Mouse (Mus musculus) embryonic facial prominence, embryonic 13.5 days (tissue): Measurements from ENCODE around the gene Ndufa13. TPM values are rescaled to one million over a fixed set of nuclear protein-coding genes. Genes with fewer than 3 reads are reported as not detected.

Experiments used
- ATAC-seq: fragments of 200-750 bp; cut with Nextera tagmentation; 2 replicates; pipeline ENCODE4 v1.8.0; 2017; ENCODE audit warnings: low read depth; ENCODE audit not compliant: insufficient number of reproducible peaks, insufficient read depth, low FRiP score, low TSS enrichment
- H3K27ac ChIP-seq: fragments of 300-500 bp; sonication (generic); 2 replicates; pipeline ENCODE4 v1.5.1; 2015; ENCODE audit warnings: moderate library complexity, mild to moderate bottlenecking, inconsistent platforms
- H3K27me3 ChIP-seq: fragments of 300-500 bp; sonication (generic); 2 replicates; pipeline ENCODE4 v1.6.1; 2015; ENCODE audit warnings: mild to moderate bottlenecking, inconsistent platforms
- H3K36me3 ChIP-seq: fragments of 300-500 bp; sonication (generic); 2 replicates; pipeline ENCODE4 v1.6.1; 2015; ENCODE audit warnings: mild to moderate bottlenecking, inconsistent platforms
- H3K4me1 ChIP-seq: fragments of 300-500 bp; sonication (generic); 2 replicates; pipeline ENCODE4 v1.6.1; 2015; ENCODE audit warnings: inconsistent platforms
- H3K4me2 ChIP-seq: fragments of 300-500 bp; sonication (generic); 2 replicates; pipeline ENCODE4 v1.6.1; 2015; ENCODE audit warnings: moderate library complexity, mild to moderate bottlenecking, inconsistent platforms
- H3K4me3 ChIP-seq: fragments of 300-500 bp; sonication (generic); 2 replicates; pipeline ENCODE4 v1.5.1; 2015; ENCODE audit warnings: mild to moderate bottlenecking, inconsistent platforms
- H3K9ac ChIP-seq: fragments of 300-500 bp; sonication (generic); 2 replicates; pipeline ENCODE4 v1.6.1; 2015; ENCODE audit warnings: mild to moderate bottlenecking, inconsistent platforms
- H3K9me3 ChIP-seq: fragments of 300-500 bp; sonication (generic); 2 replicates; pipeline ENCODE4 v1.6.1; 2016; ENCODE audit warnings: inconsistent platforms
- WGBS: fragments of 180-500 bp; shearing (Covaris S2); methylation state at CpG from one replicate; pipeline ENCODE4 v1.1.7; 2015; ENCODE audit warnings: mixed read lengths; 5-methylcytosine and 5-hydroxymethylcytosine counted together
- polyA plus RNA-seq: library from polyadenylated mRNA; unstranded; fragments of >200 nt; fragmentation: Nextera tagmentation; extraction: Ambion mirVana; gene quantifications from 2 replicates; pipeline ENCODE4 v1.2.1, GENCODE M21; 2015

The Ndufa13 gene
- polyA plus RNA-seq, 1 experiment from 2014 or later: 184 TPM

DNA sequence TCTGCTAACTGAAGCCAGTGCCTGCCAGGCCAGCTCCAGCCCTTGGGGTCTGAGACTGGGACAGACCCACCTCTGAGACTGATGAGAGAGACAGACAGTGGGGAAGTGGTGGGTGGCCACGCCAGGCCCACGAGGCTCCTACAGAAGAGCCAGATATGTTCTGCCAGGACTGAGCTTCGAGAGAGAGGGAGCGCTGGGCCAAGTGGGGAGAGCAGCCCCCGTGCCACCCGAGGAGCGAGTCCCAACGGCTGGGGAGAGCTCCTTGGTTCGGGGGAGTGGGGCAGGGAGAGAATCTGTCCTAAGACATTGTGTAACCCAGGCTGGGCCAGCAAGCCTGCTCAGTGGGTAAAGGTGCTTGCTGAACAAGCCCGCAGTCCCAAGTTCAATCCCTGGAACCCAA lies 25.4 kb downstream of the Ndufa13 start:
- ATAC-seq: no peak
- 0 out of 2 replicates have a peak overlapping the region, but pooled peaks have one; percentile 16 for H3K9ac ChIP-seq
- H3K27ac ChIP-seq: no peak overlapping the region
- WGBS: 70% methylated on average over 10 of the region's 10 CpGs
- H3K9me3 ChIP-seq: no peaks in the 10 kb centered on the region
- H3K27me3 ChIP-seq: peaks cover 61% of the 10 kb centered on the region
- H3K4me3 ChIP-seq: no peak overlapping the region
- peaks cover 12% of the 10 kb centered on the region for H3K4me1 ChIP-seq
- H3K4me2 ChIP-seq: no peak overlapping the region
- no peaks in the 10 kb centered on the region for H3K36me3 ChIP-seq

DNA sequence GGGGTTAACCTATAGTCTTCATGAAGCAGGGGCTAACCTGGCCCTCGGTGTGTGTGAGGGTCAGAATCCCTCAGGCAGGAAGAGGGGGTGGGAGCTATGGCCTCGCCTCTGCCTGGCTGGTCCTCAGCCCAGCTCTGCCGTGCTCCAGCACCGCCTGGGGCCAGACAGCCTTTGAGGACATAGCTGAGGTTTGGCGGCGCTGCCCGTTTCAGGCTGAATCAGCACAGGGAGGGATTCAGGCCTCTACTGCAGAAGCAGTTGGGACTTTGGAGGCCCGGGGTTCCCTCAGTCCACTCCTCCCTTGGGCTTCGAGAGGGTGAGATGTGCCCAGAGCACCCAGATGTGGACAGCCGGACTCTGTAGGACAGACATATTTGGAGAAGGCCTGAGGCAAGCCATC lies 26.3 kb downstream of the Ndufa13 start:
- Histone ChIP-seq H3K36me3 (no peaks in the 10 kb centered on the region), H3K9ac (0 out of 2 replicates have a peak overlapping the region, but pooled peaks have one; percentile 16), H3K27ac (no peak overlapping the region), H3K4me3 (no peak overlapping the region), H3K4me2 (no peak overlapping the region), H3K4me1 (peaks cover 3% of the 10 kb centered on the region), H3K9me3 (no peaks in the 10 kb centered on the region), H3K27me3 (peaks cover 53% of the 10 kb centered on the region)
- no peak for ATAC-seq
- 28% methylated on average over 10 of the region's 10 CpGs for WGBS

DNA sequence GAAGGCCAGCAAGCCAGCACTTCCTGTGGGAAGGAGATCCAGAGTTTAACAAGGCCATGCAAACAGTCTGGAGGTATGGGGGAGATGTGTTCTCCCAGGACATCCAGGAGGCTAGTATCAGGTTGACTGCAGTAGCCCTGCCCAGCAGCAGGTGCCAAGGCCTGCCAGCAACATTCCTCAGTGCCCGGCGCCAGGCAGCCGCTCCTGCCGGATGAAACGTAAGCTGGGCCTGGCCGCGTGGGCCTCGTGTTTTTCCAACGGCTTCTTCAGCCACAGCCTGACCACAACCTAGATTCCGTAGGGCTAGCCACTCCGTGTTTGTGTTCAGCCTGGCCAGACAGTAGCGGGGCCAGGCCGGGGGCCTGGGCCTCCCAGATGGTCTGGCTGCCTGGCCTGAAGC lies 27.7 kb downstream of the Ndufa13 start:
- Histone ChIP-seq H3K4me3 (no peak overlapping the region), H3K9ac (peak overlapping the region; percentile 11; the same call in 1 of the 2 replicates), H3K27ac (no peak overlapping the region), H3K4me2 (no peak overlapping the region), H3K4me1 (no peaks in the 10 kb centered on the region), H3K9me3 (no peaks in the 10 kb centered on the region), H3K27me3 (peaks cover 38% of the 10 kb centered on the region), H3K36me3 (no peaks in the 10 kb centered on the region)
- ATAC-seq: no peak
- WGBS: 78% methylated on average over 13 of the region's 13 CpGs

DNA sequence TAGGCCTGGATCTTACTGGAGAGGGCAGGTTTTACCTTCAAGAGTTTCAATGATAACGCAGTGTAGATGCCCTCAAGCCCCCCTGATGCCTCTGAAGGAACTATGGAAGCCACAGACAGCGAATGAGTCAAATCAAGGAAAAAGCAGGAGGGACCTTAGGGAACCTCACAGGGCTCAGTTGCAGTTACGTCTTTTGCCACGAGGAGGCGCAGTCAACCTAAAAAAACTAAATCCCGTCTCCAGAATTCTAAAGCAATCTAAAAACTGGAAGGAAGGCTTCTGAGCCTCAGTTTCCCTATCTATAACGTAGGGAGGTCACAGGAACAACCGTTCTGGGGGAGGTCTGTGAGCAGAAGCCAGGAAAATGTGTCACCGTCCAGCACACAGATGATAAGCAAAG lies 28.2 kb downstream of the Ndufa13 start:
- WGBS: 12% methylated on average over 9 of the region's 9 CpGs
- Histone ChIP-seq H3K4me3 (no peak overlapping the region), H3K9me3 (no peaks in the 10 kb centered on the region), H3K27ac (no peak overlapping the region), H3K4me1 (no peaks in the 10 kb centered on the region), H3K27me3 (peaks cover 33% of the 10 kb centered on the region), H3K36me3 (no peaks in the 10 kb centered on the region), H3K4me2 (no peak overlapping the region), H3K9ac (no peak overlapping the region)
- no peak for ATAC-seq

DNA sequence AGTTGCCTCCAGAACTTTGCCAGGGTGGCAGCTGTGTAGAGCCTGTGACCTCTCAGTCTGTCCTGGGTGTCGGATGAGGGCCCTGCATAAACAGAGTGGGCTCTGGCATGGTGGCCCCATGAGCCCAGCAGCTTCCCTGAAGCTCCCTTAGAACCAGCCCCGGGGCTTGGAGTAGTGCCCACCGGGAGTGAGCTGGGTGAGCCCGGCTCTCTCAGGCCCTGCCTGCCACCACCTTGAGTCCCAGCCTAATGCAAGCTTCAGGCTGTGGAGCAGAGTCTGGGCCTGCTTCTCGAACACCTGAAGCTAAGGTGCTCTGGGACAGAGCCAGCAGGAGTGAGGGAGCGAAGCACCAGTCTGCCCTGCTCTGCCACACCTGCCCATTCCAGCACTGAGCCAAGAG lies 31.5 kb downstream of the Ndufa13 start:
- H3K9ac ChIP-seq: no peak overlapping the region
- no peak overlapping the region for H3K4me3 ChIP-seq
- H3K27me3 ChIP-seq: peaks cover under 1% of the 10 kb centered on the region
- no peak overlapping the region for H3K4me2 ChIP-seq
- no peaks in the 10 kb centered on the region for H3K4me1 ChIP-seq
- no peak overlapping the region for H3K27ac ChIP-seq
- H3K9me3 ChIP-seq: no peaks in the 10 kb centered on the region
- no peak for ATAC-seq
- 81% methylated on average over 6 of the region's 6 CpGs for WGBS
- H3K36me3 ChIP-seq: no peaks in the 10 kb centered on the region

DNA sequence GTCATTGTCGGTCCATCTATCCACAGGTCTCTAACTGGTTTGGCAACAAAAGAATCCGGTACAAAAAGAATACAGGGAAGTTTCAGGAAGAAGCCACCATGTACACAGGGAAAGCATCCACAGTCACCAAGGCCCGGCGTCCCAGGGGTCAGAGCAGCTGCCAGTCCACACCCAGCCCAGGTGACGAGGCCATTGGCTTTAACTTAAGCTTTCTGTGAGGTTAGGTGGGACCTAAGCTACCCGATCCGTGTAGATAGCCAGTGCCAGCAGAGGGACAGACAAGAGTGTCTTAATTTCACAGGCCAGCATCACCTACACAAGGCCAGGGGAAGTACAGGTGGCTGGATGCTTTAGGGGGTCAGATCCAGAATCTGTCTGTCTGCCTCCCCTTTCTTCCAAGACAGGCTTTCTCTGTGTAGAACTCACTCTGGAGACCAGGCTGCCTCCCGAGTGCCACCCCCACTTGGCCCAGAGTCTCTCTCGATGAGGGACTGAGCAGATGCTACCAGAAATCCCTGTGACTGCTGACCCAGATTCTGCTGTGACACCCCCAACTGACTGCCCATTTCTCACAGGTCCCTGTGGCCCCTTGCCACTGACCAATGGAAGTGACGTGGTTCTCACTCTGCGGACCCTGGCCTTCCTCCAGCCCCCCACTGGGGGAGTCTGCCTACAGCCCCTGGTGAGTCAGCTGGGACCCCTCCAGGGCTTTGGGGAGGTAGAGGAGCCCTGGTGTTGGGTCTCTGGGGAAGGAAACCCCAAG lies 32.2 kb downstream of the Ndufa13 start:
- Histone ChIP-seq H3K27ac (no peak overlapping the region), H3K36me3 (no peaks in the 10 kb centered on the region), H3K4me1 (no peaks in the 10 kb centered on the region), H3K9ac (no peak overlapping the region), H3K4me3 (no peak overlapping the region), H3K9me3 (no peaks in the 10 kb centered on the region), H3K4me2 (no peak overlapping the region), H3K27me3 (no peaks in the 10 kb centered on the region)
- no peak for ATAC-seq
- 85% methylated on average over 11 of the region's 11 CpGs for WGBS

DNA sequence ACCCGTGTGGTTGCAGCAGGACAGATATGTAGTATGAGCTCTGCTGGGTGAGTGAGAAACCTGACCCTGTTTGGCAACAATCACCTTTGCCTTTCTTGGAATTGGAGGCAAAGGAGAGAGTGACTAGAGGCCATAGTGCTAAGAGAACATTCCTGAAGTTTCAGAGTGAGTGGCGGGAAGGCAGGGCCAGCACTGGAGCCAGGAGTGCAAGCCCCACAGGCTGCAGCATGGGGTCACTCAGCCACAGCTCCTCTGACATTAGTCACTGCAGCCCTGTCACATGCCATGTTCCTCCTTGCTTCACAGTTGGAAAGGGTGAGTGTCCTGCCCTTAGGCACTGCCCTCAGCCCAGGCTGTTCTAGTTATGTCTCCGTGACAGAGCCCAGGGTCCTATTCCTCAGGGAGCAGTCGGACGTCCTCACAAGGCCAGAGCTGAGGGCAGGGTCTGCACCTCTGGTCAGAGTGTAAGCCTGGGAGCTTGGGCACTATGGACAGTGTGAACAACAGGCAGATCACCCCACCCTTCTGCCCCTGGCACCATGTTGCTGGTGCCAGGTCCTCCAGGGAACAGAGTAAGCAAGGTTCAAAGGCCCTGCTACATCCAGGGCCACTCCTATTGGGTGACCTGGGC lies 34.5 kb downstream of the Ndufa13 start:
- ATAC-seq: no peak
- H3K4me3 ChIP-seq: no peak overlapping the region
- no peak overlapping the region for H3K27ac ChIP-seq
- H3K36me3 ChIP-seq: no peaks in the 10 kb centered on the region
- 47% methylated on average over 5 of the region's 5 CpGs for WGBS
- no peak overlapping the region for H3K4me2 ChIP-seq
- no peaks in the 10 kb centered on the region for H3K27me3 ChIP-seq
- H3K4me1 ChIP-seq: no peaks in the 10 kb centered on the region
- H3K9ac ChIP-seq: no peak overlapping the region
- H3K9me3 ChIP-seq: no peaks in the 10 kb centered on the region

DNA sequence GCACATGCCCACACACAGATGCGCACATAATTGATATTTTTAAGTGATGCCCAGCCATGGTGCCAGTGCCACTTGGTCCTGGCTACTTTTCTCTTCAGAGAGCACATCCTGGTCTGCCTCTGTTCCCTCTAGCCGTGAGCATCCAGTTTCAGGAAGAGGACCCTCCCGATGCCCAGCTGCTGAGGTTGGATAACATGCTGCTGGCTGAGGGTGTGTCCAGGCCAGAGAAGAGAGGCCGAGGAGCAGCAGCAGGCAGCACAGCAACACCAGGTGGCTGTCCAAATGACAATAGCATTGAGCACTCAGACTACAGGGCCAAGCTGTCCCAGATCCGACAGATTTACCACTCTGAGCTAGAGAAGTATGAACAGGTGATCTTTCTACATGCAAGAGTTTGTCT lies 38.2 kb downstream of the Ndufa13 start:
- no peak overlapping the region for H3K4me3 ChIP-seq
- no peaks in the 10 kb centered on the region for H3K27me3 ChIP-seq
- H3K4me1 ChIP-seq: no peaks in the 10 kb centered on the region
- H3K27ac ChIP-seq: no peak overlapping the region
- H3K4me2 ChIP-seq: no peak overlapping the region
- no peaks in the 10 kb centered on the region for H3K9me3 ChIP-seq
- no peak for ATAC-seq
- WGBS: 74% methylated on average over 5 of the region's 5 CpGs
- no peaks in the 10 kb centered on the region; the same call in 1 of the 2 replicates for H3K36me3 ChIP-seq
- no peak overlapping the region for H3K9ac ChIP-seq

DNA sequence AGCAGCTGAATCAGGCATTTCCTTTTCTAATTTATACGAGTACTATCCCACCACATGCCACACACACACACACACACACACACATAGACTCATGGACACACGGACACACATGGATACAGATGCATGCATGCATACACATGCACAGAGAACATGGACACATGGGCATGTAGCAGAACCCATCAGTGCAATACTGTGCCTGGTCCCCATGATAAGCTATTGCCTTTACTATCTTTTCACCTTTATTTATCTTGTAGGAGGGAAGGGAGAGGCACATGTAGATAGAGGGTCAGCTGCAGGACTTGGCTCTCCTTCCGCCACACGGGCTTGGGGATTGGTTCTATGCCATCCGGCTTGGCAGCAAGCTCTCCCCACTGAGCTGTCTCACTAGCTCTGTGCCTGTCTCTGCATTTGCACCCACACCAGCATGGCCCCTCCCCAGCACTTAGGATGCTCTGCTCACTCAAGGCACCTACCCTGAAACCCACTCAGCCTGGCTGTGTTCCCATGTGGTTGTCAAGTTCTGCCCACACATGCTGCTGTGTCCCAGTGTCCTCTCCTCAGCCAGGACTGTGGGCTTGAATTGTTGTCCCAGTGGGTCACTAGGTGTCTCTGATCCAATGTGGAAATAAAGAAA lies 38.9 kb downstream of the Ndufa13 start:
- Histone ChIP-seq H3K27me3 (no peaks in the 10 kb centered on the region), H3K27ac (no peak overlapping the region), H3K4me2 (no peak overlapping the region), H3K4me1 (no peaks in the 10 kb centered on the region), H3K36me3 (no peaks in the 10 kb centered on the region; the same call in 1 of the 2 replicates), H3K9ac (no peak overlapping the region), H3K9me3 (no peaks in the 10 kb centered on the region), H3K4me3 (no peak overlapping the region)
- no peak for ATAC-seq
- 88% methylated on average over 5 of the region's 5 CpGs for WGBS

DNA sequence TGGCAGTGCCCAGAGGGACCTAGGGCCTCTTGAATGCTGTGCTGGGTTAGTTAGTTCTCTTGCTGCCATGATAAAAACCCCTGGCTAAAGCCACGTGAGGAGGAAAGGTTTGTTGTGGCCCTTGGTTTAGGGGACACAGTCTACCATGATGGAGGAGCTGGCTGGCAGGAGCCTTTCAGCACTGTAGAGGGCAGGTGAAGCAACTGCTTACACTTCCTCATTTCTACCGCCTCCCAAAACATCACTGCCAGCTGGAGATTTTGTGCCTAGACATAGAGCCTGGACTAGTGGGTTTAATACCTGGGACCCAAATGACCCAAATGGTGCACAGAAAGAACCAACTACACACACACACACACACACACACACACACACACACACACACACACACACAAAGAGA lies 41.1 kb downstream of the Ndufa13 start:
- WGBS: 60% methylated on average over 2 of the region's 2 CpGs
- H3K4me1 ChIP-seq: no peaks in the 10 kb centered on the region
- no peaks in the 10 kb centered on the region; the same call in 1 of the 2 replicates for H3K36me3 ChIP-seq
- H3K4me2 ChIP-seq: no peak overlapping the region
- H3K9me3 ChIP-seq: no peaks in the 10 kb centered on the region
- H3K27ac ChIP-seq: no peak overlapping the region
- no peak overlapping the region for H3K4me3 ChIP-seq
- ATAC-seq: no peak
- H3K9ac ChIP-seq: no peak overlapping the region
- no peaks in the 10 kb centered on the region for H3K27me3 ChIP-seq

DNA sequence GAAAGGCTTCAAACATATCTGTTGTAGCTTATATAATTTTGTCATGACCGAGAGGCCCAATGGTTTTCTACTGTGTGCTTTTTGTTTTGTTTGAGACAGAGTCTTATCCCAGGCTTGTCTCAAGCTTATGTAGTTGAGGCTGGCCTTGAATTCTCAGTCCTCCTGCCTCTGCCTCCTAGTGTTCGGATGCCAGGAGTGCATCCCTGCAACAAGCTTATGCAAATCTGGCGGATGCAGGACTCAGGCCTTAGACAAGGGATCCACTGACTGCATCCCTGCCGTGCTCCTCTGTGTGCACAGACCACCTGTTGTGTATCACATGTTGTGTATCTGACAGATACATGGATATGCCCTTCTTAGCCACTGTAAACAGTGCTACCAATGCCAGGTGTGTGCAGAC lies 41.6 kb downstream of the Ndufa13 start:
- no peaks in the 10 kb centered on the region for H3K4me1 ChIP-seq
- H3K27ac ChIP-seq: no peak overlapping the region
- H3K9me3 ChIP-seq: no peaks in the 10 kb centered on the region
- 53% methylated on average over 4 of the region's 4 CpGs for WGBS
- H3K4me2 ChIP-seq: no peak overlapping the region
- H3K4me3 ChIP-seq: no peak overlapping the region
- H3K27me3 ChIP-seq: no peaks in the 10 kb centered on the region
- no peak overlapping the region for H3K9ac ChIP-seq
- H3K36me3 ChIP-seq: no peaks in the 10 kb centered on the region; the same call in 1 of the 2 replicates
- no peak for ATAC-seq

DNA sequence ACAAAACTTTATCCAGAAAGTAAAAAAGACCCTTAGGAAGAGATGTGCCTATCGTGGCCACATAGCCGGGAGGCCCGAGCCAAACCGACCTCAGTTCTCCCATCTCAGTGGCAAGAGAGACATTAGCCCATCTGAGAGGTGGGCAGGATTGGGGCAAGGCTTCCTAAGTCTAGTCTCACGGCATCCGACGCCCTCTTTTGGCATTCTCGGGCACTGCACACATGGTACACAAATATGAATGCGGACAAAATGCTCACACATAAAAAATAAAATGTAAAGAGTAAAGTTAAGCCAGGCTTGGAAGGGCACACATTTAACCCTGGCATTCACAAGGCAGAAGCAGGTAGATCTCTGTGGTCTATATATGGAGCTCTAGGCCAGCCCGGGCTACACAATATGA lies 48.5 kb downstream of the Ndufa13 start:
- Histone ChIP-seq H3K4me1 (no peaks in the 10 kb centered on the region), H3K27me3 (no peaks in the 10 kb centered on the region), H3K9ac (no peak overlapping the region), H3K27ac (no peak overlapping the region), H3K4me2 (no peak overlapping the region), H3K9me3 (no peaks in the 10 kb centered on the region), H3K36me3 (no peaks in the 10 kb centered on the region), H3K4me3 (no peak overlapping the region)
- no peak for ATAC-seq
- WGBS: 94% methylated on average over 10 of the region's 10 CpGs
